Mouse (Mus musculus): ENCODE data around the gene Olfr312. TPM values are rescaled to one million over a fixed set of nuclear protein-coding genes. Genes with fewer than 3 reads are reported as not detected.

The Olfr312 gene
- polyA plus RNA-seq (2012; rRNA removed), result not detected in 2 replicates

DNA sequence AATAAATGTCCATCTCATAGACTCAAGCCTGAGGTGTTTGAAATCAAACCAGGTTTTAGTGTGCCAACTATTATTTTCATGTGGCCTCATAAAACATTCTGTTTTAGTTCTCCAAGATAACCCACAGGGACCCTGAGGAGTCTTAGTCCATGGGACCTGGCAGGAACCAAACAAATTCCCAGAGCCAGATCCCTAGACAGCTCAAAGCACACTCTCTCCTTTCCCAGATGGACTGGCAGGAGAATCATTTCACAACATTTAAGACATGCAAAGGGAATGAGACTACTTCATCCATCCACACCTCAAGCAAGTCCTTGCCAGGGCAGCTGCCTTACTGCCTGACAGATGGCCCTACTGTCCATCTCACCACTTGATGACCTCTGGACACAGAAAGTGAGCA, at the start of gene Olfr312:
TSS of gene Olfr312 (plus strand) at position 301 of the 400 bp plus-strand sequence.

DNA sequence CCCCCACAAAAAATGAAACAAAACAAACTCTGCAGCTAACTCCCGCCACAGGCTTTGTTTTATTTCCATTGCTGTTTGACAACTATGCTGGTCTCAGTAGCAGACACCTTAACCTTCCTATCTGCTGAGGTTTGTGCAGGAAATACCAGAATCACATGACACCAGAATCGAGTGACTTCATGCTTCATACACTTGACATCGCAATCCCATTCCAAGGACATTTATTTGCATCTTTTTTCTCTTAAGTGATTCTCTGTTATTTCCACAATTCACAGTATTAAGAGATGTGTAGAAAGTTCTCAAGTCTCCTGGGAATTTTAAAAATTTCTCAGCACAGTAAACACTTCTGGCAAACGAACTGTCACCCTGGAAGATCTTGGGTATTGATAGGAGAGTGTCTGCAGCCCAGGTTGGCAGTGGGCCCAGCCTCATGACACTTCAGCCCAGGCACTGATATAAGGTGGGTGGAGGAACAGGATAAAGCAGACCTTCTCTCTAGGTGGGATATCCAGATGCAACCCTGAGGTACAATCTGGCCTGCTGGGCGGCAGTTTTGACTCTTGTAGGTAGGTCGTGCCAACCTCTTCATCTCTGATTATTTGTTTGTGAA, 46.5 kb upstream of the Olfr312 start, which contains the start of gene Olfr314:
TSS of gene Olfr314 (plus strand) at position 473 of the 610 bp plus-strand sequence.

DNA sequence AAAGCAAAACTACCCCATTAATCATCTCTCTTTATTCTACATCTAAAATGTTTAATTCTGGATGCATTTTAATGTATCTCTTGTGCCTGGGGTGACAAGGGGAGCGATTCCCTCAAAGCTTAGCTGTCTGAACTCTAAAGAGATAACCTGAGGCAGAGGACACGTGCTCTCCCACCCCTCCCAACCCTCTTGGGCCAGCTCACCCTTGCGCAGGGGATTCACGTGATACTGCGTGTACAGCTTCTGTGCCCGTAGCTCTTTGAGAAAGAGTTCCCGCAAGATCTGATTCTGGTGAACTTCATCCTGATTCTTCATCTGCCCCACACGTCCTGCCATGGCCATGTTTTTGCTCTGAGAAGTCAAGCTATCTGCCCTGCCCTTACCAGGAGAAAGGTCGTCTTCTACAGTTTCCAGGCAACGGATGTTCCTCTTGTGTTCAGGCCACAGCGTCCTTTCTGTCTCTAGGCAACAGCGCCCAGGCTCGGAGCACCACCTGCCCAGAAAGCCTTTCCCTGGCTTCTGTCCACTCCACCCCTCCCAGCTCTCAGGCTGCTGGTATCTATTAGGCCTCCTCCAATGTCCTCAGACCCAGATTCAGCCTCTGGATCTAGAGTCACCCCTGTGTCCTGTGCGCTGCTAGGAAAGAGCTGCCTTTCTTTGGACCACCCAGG, 27.3 kb upstream of the Olfr312 start, which contains the start of gene Fam183b:
TSS of gene Fam183b (minus strand) at position 403 of the 671 bp plus-strand sequence.

GRCm38 (mm10) chr11:58814700-58815099, 14.3 kb upstream of the Olfr312 start, which contains the start of gene Olfr313:
Gene Olfr313 (plus strand): TSS chr11:58815000.

GRCm38 (mm10) chr11:58838951-58839350, 9.9 kb downstream of the Olfr312 start, which contains the start of gene Olfr311:
Gene Olfr311 (plus strand): TSS chr11:58839251.

DNA sequence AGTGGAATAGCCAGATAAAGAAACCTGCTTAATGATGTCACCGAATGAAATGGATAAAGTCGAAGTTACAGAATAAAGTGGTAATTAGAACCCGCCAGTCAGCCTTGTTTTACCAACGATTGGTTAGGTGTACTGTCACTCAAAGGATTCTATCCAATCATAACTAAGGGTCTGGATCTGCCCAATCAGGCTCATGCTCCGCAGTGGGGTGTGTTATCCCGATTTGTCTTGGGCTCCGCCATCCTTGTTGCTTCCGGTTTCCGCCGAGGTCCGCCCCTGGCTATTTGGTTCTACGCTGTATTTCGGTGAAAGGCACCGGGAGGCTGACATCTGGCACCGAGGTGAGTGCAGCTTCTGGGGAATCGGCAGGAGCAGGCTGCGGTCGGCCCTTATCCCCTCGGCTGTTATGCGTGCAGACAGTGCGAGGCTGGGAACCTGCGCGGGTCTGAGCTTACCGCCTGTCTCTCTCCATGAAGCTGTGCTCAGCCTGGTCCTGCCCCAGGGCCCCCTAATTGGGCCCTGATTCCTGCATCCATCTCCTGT, 18.0 kb downstream of the Olfr312 start, which contains the start of gene Gm12258:
TSS of gene Gm12258 (plus strand) at position 240 of the 543 bp plus-strand sequence.

DNA sequence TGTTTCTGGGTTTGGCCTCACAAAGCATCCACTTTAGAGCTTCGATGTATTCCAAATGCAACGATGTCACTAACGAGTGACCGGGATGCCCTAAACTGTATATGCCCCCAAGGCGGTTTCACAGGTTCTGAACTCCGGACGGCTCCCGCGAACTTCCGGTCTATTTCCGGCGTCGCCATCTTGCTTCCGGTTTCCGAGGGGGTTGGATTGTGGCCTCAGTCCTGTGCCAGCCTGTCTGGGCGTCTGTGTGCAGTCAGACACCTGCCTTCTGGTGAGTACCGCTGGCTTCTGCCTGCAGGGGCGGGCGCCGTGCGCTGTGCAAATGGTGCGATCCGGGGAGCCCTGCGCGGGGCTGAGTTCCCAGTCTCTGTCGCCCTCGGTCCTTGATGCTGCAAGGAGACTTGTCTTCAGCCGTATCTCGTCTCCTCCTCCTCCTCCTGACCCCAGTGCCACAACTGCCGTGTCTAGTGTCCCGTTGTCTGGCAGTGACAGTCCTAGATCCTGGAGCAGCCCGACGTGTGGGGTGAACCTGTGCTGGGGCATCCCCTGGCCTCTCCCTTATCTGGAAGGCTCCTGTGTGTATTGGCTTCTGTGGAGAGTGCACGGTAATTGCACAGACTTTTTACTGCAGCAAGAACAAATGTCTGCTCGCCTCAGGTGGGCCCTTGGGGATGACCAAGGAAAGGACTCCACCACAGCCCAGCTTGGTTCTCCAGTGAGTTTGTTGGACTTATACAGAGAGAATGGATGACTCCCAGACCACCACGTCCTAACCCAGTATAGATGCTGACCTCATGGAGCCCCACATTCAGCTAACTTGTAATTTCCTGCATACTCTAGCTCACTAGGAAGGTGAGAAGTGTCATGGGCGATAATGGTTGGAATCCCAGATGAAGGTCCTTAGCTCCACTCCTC, 38.3 kb downstream of the Olfr312 start, which contains the start of gene 2810021J22Rik:
TSS of gene 2810021J22Rik (plus strand) at position 178 of the 915 bp plus-strand sequence.

Other genes with a start within 250 kb of the Olfr312 start
- not detected in 2 replicates for gene Olfr324, start 234.1 kb upstream of the Olfr312 start, polyA plus RNA-seq (2012; rRNA removed)
- gene 2210407C18Rik, start 213.2 kb upstream of the Olfr312 start, polyA plus RNA-seq (2012; rRNA removed), result 0.07 TPM in 1 of 2 replicates, not detected in the other
- gene Olfr323, start 198.7 kb upstream of the Olfr312 start, polyA plus RNA-seq (2012; rRNA removed), result not detected in 2 replicates
- gene Trim58, start 188.8 kb upstream of the Olfr312 start, polyA plus RNA-seq (2012; rRNA removed), result 4.9 and 5.5 TPM in 2 replicates
- 0.02 and 0.05 TPM in 2 replicates for gene Olfr322, start 170.5 kb upstream of the Olfr312 start, polyA plus RNA-seq (2012; rRNA removed)
- not detected in 2 replicates for gene Olfr320, start 148.1 kb upstream of the Olfr312 start, polyA plus RNA-seq (2012; rRNA removed)
- not detected in 2 replicates for gene Olfr319, start 130.1 kb upstream of the Olfr312 start, polyA plus RNA-seq (2012; rRNA removed)
- not detected in 2 replicates for gene Olfr318, start 105.2 kb upstream of the Olfr312 start, polyA plus RNA-seq (2012; rRNA removed)
- gene Olfr317, start 90.0 kb upstream of the Olfr312 start, polyA plus RNA-seq (2012; rRNA removed), result not detected in 2 replicates
- gene Olfr316, start 76.5 kb upstream of the Olfr312 start, polyA plus RNA-seq (2012; rRNA removed), result not detected in 2 replicates
- gene Olfr315, start 56.0 kb upstream of the Olfr312 start, polyA plus RNA-seq (2012; rRNA removed), result not detected in 2 replicates
- gene Olfr314, start 46.3 kb upstream of the Olfr312 start, polyA plus RNA-seq (2012; rRNA removed), result not detected in 2 replicates
- gene Fam183b, start 27.3 kb upstream of the Olfr312 start, polyA plus RNA-seq (2012; rRNA removed), result 0.15 TPM in 1 of 2 replicates, not detected in the other
- gene Olfr313, start 14.2 kb upstream of the Olfr312 start, polyA plus RNA-seq (2012; rRNA removed), result not detected in 2 replicates
- not detected in 2 replicates for gene Olfr311, start 10.0 kb downstream of the Olfr312 start, polyA plus RNA-seq (2012; rRNA removed)
- 2.5 and 2.7 TPM in 2 replicates for gene Gm12258, start 17.9 kb downstream of the Olfr312 start, polyA plus RNA-seq (2012; rRNA removed)
- 1.0 and 1.3 TPM in 2 replicates for gene 2810021J22Rik, start 38.0 kb downstream of the Olfr312 start, polyA plus RNA-seq (2012; rRNA removed)
- 2.9 and 3.0 TPM in 2 replicates for gene Zfp39, start 75.0 kb downstream of the Olfr312 start, polyA plus RNA-seq (2012; rRNA removed)
- 13.5 and 14.6 TPM in 2 replicates for gene Btnl10, start 88.7 kb downstream of the Olfr312 start, polyA plus RNA-seq (2012; rRNA removed)
- gene Rnf187, start 109.7 kb downstream of the Olfr312 start, polyA plus RNA-seq (2012; rRNA removed), result 63.0 and 65.7 TPM in 2 replicates
- 15.6 and 26.7 TPM in 2 replicates for gene Hist3h2ba, start 119.7 kb downstream of the Olfr312 start, polyA plus RNA-seq (2012; rRNA removed)
- 14.0 and 22.7 TPM in 2 replicates for gene Hist3h2a, start 125.4 kb downstream of the Olfr312 start, polyA plus RNA-seq (2012; rRNA removed)
- 0.04 and 0.08 TPM in 2 replicates for gene Trim17, start 125.4 kb downstream of the Olfr312 start, polyA plus RNA-seq (2012; rRNA removed)
- gene Trim11, start 148.9 kb downstream of the Olfr312 start, polyA plus RNA-seq (2012; rRNA removed), result 9.3 and 11.3 TPM in 2 replicates